Mouse (Mus musculus) right cerebral cortex, postnatal 4 days (tissue): ENCODE data around the gene Ptger2.
"Not testable (repeated sequence)": the region's sequence is repeated elsewhere in the genome, so short reads cannot be mapped to it uniquely, and the experiment has no call there.

Experiments
- DNase-seq: peaks from one replicate; pipeline ENCODE4 v3.0.0-alpha.2; 2022

Gene Ptger2

DNA sequence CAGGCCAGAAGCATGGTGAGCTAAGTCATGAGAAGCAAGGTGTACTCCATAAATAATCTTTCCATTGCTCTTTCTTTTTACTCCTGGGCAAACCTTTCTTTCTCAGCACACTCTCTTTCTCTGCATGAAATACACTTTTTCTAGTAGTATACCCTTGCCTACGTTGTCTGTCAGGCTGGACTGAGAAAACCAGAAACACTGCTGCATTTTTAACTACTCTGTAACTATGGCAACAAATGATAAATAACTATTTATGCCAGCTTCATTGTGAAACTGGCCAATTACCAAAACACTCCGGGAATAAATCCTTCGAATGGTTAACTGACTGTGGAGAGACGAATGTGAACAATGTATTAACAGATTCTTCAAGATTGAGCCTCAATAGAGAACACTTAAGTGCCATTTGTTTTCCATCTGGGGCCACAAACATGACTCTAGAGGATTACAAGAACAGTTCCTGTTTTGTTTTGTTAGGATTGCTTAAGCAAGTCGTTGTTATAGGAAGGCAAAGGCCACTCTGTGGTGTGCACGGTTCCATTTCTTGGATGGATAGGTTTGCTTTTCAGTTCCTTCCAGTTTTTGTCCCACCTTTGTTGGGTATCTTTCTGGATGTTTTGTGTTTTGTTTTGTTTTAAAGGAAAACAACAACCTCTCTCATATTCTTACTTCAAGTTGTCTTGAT, at the start of gene Ptger2:
Gene Ptger2, plus strand, starts transcription at position 522 of the 682 bp plus-strand sequence.
- DNase-seq, result not testable (repeated sequence)

DNA sequence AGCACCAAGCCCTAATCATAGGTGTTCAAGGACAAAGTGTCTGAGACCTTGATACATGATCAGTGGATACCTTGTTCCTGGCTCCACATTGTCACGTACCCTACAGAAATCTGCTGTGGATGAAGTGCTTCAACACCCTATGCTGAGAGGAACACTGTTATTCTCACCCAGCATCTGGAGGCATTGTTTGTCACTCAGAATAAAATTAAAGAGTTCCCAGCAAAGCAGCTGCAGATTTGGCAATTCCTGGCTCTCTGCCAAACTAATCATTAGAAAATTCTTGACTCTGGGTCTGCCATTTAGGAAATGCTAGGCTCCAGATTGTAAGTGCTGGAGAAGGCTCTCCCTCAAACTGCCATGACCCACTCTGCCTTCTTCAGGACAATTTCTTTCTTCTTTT, 27.2 kb upstream of the Ptger2 start:
- DNase-seq, result no peak

DNA sequence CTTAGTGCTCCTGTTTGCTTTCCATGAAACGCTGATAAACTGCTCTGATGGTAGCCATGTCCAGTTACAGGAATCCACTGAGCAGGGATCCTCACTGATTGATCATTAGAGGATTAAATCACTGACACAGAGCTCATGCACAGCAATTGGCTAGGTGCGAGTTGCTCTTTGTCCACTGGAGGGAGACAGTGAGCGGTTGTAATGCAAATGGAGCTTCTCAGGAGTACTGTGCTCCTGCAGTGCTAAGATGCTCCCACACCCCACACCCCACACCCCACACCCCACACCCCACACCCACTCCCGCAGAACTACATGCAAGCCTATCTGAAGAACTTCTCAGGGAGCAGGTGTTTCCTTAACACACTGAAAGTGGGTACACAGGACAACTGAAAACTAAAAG, 10.7 kb upstream of the Ptger2 start:
- peak; percentile 67 for DNase-seq

GRCm38 (mm10) chr14:44979887-44980286, 8.1 kb upstream of the Ptger2 start:
- no peak for DNase-seq

- peak; percentile 31 for DNase-seq
These were observed 6.5 kb upstream of the Ptger2 start for GRCm38 (mm10) chr14:44981490-44981889.

DNA sequence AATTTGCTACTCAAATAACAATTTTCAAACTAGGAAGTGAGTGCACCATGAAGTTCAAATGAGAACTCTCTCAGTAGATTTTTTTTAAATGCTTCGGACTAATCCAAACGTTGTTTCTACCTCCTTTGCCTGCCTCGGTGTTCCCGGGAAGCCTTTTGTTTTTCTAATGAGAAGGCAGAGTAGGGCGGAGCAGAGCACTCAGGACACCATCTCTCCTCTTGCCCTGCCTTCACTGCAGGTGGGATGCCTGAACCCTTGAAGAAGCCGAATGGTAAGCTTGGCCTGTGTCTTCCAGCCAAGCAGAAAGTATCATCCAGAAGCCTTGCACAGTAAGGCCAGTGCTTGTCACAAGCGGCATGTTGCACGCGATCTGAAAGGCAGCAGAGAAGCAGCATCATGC, 3.9 kb upstream of the Ptger2 start:
- no peak for DNase-seq

DNA sequence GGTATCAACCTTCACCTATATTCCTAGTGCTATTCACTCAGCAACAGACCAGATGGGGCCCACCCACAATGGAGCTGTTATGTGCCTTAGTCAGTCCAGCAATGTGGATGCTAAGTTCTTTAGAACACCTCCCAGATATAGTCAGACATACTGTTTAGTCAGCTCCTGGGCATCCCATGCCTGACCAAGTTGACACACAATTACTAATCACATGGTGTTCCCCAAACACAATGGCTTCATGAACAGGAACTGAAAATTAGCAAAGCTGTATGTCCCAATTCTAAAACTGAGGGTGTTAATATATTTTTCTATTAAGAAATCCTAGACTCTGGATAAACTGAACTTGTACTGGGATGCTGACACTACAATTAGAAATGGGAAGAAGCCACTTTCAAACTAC, 1.7 kb upstream of the Ptger2 start:
- DNase-seq, result no peak

DNA sequence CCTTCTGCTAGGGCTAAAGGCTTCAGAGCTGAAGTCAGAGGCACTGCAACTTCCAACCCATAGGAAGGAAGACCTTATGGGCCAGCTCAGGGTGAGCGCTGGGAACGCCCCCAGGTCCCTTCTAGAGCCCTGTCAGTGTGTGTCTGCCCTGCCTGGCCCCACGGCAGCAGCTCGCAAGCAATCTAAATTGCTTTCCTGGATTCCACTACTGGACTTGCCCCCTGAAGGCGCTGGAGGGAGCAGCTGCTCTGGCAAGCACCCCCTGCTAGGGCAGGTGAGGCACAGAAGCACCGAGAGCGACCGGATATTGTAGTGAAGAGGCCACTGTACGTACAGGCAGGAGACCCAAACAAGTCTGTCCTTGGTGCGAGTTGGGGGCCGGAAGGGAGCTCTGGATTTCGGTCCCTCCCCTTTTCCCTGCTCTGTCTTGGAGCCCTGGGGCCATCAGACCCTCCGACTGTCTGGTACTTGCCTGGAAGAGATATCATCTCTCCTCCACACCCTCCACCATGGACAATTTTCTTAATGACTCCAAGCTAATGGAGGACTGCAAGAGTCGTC, 541 bp downstream of the Ptger2 start:
- no peak for DNase-seq

GRCm38 (mm10) chr14:44989017-44989721, 1.2 kb downstream of the Ptger2 start:
- peak; percentile 32 for DNase-seq

GRCm38 (mm10) chr14:44989751-44990150, 1.8 kb downstream of the Ptger2 start:
- DNase-seq, result no peak

GRCm38 (mm10) chr14:44994337-44994736, 6.3 kb downstream of the Ptger2 start:
- DNase-seq, result no peak

DNA sequence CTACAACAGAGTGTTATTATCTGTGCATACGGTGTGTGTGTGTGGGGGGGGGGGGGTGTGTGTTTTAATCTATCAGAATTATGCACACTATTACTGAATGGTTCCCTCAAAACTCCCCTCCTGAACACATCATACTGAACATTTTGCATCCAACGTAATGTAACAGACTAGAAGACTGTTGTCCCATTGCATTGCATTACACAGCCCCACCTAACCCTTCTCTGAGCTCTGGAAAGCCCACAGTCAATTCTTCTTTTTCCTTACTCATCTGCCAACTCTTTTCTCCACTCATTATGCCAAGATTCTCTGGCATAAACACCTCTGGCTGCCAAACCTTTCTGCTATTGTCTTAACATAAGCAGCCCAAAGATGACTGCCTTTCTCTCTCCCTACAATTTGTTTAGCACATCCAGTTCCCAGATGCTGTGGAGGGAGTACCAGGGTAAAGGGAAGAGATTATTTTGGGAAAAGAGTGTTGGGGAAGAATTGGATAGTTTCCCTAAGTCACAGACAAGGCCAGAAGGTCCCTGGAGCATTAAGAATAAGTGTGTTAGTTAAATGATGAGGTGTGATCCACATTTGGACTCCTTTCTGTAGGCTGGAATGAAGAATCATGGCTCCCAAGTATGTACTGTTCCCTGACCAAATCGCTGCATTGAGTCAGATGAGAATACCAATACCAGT, 12.2 kb downstream of the Ptger2 start:
- DNase-seq, result no peak

DNA sequence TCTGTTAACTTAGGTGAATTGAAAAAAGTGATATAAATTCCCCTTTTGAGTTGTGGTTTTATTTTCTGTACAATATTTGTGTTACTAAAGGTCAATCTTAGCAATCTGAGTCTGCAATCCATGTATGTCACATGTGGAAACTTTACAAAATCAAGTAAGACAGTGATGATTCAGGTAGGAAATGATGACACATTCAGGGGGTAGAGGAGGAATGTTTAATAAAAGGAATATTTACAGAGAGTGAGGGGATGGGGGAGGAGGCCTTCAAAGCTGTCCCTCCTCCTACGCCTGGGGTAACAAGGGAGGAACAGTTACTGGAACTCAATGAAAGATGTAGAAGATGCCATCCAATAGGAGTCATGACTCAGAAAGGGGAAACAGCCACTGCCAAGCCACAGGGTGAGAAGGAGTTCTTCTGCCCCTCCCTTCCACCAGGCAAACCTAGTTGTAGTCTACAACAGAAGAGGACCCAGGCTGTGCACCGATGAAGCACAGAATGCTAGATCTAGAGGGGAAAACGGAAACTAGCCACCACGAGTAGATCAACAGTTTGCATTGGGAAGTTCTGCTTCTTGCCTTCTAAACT, 17.8 kb downstream of the Ptger2 start:
- DNase-seq, result no peak

- no peak for DNase-seq
These were observed 21.2 kb downstream of the Ptger2 start for GRCm38 (mm10) chr14:45009242-45009641.

GRCm38 (mm10) chr14:45011260-45011659, 23.3 kb downstream of the Ptger2 start:
- no peak for DNase-seq

- no peak for DNase-seq
These were observed 23.7 kb downstream of the Ptger2 start for GRCm38 (mm10) chr14:45011671-45012070.

DNA sequence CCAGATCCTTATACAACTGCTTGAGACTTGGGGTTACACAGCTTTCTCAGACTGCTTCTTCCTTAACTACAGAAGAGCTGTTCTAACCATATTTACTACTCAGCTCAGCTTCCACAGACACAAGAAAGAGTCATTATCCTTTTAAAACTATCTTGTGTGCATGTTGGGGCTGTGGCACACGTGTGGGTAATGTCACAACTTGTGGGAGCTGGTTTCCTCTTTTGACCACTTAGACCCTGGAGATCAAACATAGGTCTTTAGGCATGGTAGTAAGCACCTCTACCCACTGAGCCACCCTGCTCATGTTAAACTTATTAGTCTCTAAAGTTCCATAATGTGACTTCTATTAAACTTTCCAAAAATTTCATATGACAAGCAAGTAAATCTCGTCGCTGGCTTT, 33.6 kb downstream of the Ptger2 start:
- no peak for DNase-seq

- no peak for DNase-seq
These were observed 46.3 kb downstream of the Ptger2 start for GRCm38 (mm10) chr14:45034293-45034692.

GRCm38 (mm10) chr14:45036579-45036978, 48.6 kb downstream of the Ptger2 start:
- no peak for DNase-seq

DNA sequence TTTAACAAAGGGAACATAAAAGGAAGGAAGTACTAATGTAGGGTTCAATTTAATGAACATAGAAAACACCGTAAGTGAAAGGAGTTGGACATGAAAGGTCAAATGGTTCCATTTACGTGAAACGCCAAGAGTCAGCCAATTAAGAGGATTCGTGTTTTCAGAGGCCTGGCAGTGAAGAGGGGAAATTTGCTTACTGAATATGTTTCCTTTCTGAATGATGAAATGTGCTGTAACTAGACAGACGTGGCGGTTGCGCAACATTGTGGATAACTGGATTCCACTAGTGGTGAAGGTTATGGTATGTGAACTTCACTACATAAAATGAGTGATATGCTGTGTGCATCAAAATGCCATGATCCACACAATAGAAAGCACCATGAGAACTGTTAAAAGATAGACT, 50.1 kb downstream of the Ptger2 start:
- DNase-seq, result no peak

DNA sequence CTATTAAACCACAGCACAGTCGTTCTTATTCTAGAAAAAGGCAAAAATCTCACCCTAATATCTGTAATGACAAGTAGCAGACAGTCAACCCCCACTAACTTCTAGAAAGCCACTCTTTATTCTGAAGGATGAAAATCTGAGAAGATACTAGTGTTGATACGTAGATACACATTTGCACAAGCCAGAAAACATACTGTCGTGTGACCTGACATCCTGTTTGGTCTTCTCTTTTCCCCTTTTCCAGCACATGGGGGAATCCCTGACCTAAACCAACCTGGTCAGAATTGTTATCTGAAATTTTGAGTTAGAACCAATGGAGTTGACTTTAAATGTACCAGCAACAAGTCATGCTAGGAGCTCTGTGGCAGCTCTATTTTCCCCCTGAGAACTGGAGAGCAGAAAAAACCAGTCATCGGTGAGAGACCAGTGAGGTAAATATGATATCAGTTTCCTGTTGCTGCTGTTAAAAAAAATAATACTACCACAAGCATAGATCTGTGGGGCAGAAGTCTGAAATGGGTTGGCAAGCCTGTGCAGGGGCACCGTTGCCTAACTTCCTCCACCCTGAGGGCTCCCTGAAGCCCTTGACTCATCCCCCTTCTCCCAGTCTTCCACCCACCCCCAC, 53.0 kb downstream of the Ptger2 start:
- no peak for DNase-seq

GRCm38 (mm10) chr14:45048128-45048527, 60.1 kb downstream of the Ptger2 start:
- no peak for DNase-seq
